Mouse (Mus musculus) liver, embryonic 14.5 days (tissue): ENCODE data around the gene Cfap54.

Experiments used
- CTCF ChIP-seq: IDR thresholded peaks from 2 replicates; pipeline ENCODE4 v1.5.1; 2016; ENCODE audit warnings: antibody characterized with exemption, low read depth, control low read depth
- EP300 ChIP-seq: IDR thresholded peaks from 2 replicates; pipeline ENCODE4 v1.6.1; 2016; ENCODE audit warnings: antibody characterized with exemption, low read depth

GRCm38 (mm10) chr10:92837572-92837971, 243.8 kb downstream of the Cfap54 start:
- TF ChIP-seq CTCF (no peak), EP300 (no peak)
